Mouse (Mus musculus) stomach, postnatal 0 days (tissue): ENCODE results near the gene Sapcd1.

Source experiments
- CTCF ChIP-seq: IDR thresholded peaks from 2 replicates; pipeline ENCODE4 v1.5.1; 2016; ENCODE audit warnings: antibody characterized with exemption, low read depth, mild to moderate bottlenecking, moderate library complexity
- EP300 ChIP-seq: optimal IDR thresholded peaks from 2 replicates; pipeline ENCODE3; 2016; ENCODE audit warnings: antibody characterized with exemption

GRCm38 (mm10) chr17:35002153-35002865, 25.5 kb downstream of the Sapcd1 start:
- TF ChIP-seq CTCF (no peak), EP300 (no peak)
